Mouse (Mus musculus) heart, embryonic 14.5 days (tissue): ENCODE results near the gene Rnf20. TPM values are rescaled to one million over a fixed set of nuclear protein-coding genes. Genes with fewer than 3 reads are reported as not detected.
"Not testable (repeated sequence)": the region's sequence is repeated elsewhere in the genome, so short reads cannot be mapped to it uniquely, and the experiment has no call there.

ENCODE experiments used
- ATAC-seq: fragments of 200-750 bp; cut with Nextera tagmentation; 2 replicates; pipeline ENCODE4 v1.8.0; 2017; ENCODE audit warnings: low read depth, moderate TSS enrichment; ENCODE audit not compliant: insufficient number of reproducible peaks, insufficient read depth, low FRiP score
- H3K27ac ChIP-seq, 2 experiments: fragments of 200-500 bp in 1 of 2; fragments of 300-500 bp in 1 of 2; sonication (generic) in 1 of 2; replicated peaks in 1 of 2; 2 replicates each; pipeline ENCODE4 v1.5.1; 2012 to 2014; ENCODE audit warnings: low read depth in 2 of 2, low read length in 2 of 2, control low read depth in 1 of 2, mild to moderate bottlenecking in 1 of 2, mixed read lengths in 1 of 2; ENCODE audit not compliant: control insufficient read depth in 1 of 2, insufficient read depth in 1 of 2
- H3K27me3 ChIP-seq: fragments of 300-500 bp; sonication (generic); 2 replicates; pipeline ENCODE4 v1.6.1; 2014; ENCODE audit warnings: mild to moderate bottlenecking, low read length, control low read depth; ENCODE audit not compliant: control insufficient read depth, insufficient read depth
- H3K36me3 ChIP-seq: fragments of 300-500 bp; sonication (generic); 2 replicates; pipeline ENCODE4 v1.6.1; 2014; ENCODE audit warnings: mild to moderate bottlenecking, control low read depth, low read length, mixed read lengths; ENCODE audit not compliant: control insufficient read depth, insufficient read depth
- H3K4me1 ChIP-seq, 2 experiments: fragments of 200-500 bp in 1 of 2; fragments of 300-500 bp in 1 of 2; sonication (generic) in 1 of 2; 2 replicates each; pipeline ENCODE4 v1.6.1; 2012 to 2014; ENCODE audit warnings: low read length in 2 of 2, control low read depth in 1 of 2, mixed read lengths in 1 of 2; ENCODE audit not compliant: control insufficient read depth in 2 of 2, insufficient read depth in 2 of 2
- H3K4me2 ChIP-seq: fragments of 300-500 bp; sonication (generic); 2 replicates; pipeline ENCODE4 v1.6.1; 2014; ENCODE audit warnings: mild to moderate bottlenecking, low read length
- H3K4me3 ChIP-seq, 2 experiments: fragments of 200-500 bp in 1 of 2; fragments of 300-500 bp in 1 of 2; sonication (generic) in 1 of 2; 2 replicates each; pipeline ENCODE4 v1.5.1; 2012 to 2014; ENCODE audit warnings: low read length in 2 of 2, mild to moderate bottlenecking in 2 of 2, control low read depth in 1 of 2, low read depth in 1 of 2, moderate library complexity in 1 of 2; ENCODE audit not compliant: control insufficient read depth in 1 of 2, insufficient read depth in 1 of 2
- H3K9ac ChIP-seq: fragments of 300-500 bp; sonication (generic); 2 replicates; pipeline ENCODE4 v1.6.1; 2014; ENCODE audit warnings: mild to moderate bottlenecking, low read length
- H3K9me3 ChIP-seq: fragments of 300-500 bp; sonication (generic); 2 replicates; pipeline ENCODE4 v1.6.1; 2016; ENCODE audit warnings: low read length, control low read depth; ENCODE audit not compliant: control insufficient read depth
- WGBS: fragments of 180-500 bp; shearing (Covaris S2); extraction: QIAGEN DNeasy Blood & Tissue Kit; methylation state at CpG from one replicate; pipeline ENCODE4 v1.1.7; 2014; 5-methylcytosine and 5-hydroxymethylcytosine counted together
- polyA plus RNA-seq: library from polyadenylated mRNA; unstranded; fragments of >200 nt; fragmentation: Nextera tagmentation; extraction: Ambion mirVana; gene quantifications from 2 replicates; pipeline ENCODE4 v1.2.1, GENCODE M21; 2014

Rnf20 gene
- polyA plus RNA-seq, 1 experiment from 2014 or later, result 30.9 TPM

DNA sequence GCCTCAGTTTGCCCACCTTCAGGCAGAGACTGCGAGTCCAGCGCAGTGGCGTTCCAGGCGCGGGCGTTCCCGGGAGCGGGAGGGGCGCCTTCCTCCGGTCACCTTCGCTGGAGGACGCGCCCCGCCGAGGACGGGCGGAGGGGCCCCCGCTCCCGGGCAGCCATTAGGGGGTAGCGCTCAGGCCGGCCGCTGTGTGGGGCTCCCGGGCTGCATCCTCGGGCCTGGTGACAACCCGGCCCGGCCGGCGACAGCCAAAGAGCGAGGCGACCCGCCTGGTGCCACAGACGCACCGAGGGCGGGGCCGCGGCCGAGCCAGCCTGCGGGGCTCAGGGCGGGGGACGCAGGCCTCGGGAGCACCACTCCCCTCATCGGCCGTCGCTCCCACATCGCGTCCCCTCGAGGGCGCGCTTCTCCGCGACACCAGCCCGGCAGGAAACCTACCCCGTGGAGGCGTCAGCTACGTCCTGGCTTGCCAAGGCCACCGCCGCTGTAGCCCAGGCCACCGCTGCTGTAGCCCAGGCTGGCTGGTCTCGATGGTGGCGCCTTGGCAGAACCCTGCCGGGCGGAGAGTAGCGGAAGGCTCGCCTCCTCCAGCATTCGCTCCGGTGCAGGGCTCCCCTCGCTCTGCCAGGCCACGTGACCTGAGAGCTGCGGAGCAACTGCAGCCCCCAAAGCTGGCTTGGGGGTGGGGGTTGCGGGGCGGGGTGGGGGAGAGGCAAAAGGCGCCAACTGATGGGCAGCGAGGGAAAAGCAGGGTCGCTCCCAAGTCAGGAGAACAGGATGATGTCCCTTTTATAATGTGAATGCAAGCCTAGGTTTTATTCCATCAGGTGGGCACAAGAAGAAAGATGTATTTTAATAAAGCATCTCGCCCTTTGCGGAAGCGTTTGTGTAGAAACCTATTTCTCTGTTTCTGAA lies 34.4 kb upstream of the Rnf20 start, which contains the start of gene Tmem246:
Gene Tmem246, minus strand, starts transcription at position 694 of the 918 bp plus-strand sequence.
- peak; percentile 94 for ATAC-seq
- peak within 1 kb of the TSS; percentile 84 for H3K9ac ChIP-seq
- peaks cover 0 to 9% of the 10 kb centered on the region in 2 experiments; a peak in 1 of 4 replicates for H3K4me1 ChIP-seq
- no peaks in the 10 kb centered on the region for H3K9me3 ChIP-seq
- under 1% methylated on average over 74 of the region's 77 CpGs for WGBS
- peak within 1 kb of the TSS; percentile 73 to 87 for H3K27ac ChIP-seq
- H3K27me3 ChIP-seq, result no peaks in the 10 kb centered on the region
- H3K36me3 ChIP-seq, result no peaks in the 10 kb centered on the region
- H3K4me2 ChIP-seq, result peak within 1 kb of the TSS; percentile 86
- H3K4me3 ChIP-seq, result peak within 1 kb of the TSS; percentile 54 to 75

DNA sequence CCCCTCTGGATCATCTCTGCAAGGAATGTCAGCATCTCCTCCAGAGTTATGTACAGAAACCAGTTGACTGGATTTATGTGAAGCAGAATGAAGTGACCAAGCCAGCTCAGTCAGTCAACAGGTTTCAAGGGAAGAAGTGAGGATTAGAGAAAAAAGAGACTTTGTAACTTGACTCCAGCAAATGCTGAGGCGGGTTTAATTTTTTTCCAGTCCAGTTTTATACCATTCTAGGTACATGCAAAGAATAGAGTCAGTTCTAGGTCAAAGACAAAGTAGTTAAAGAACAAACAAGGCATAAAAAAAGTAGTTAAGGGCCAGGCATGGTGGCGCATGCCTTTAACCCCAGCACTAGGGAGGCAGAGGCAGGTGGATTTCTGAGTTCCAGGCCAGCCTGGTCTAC lies 28.6 kb upstream of the Rnf20 start:
- Histone ChIP-seq H3K27ac (no peak overlapping the region), H3K27me3 (no peaks in the 10 kb centered on the region), H3K4me1 (0 out of 4 replicates have a peak, but pooled peaks cover 0 to under 1% of the 10 kb centered on the region in 2 experiments), H3K4me3 (no peak overlapping the region), H3K9me3 (no peaks in the 10 kb centered on the region), H3K9ac (no peak overlapping the region), H3K36me3 (no peaks in the 10 kb centered on the region), H3K4me2 (no peak overlapping the region)
- ATAC-seq, result no peak
- WGBS, result 93% methylated on average over 2 of the region's 2 CpGs

DNA sequence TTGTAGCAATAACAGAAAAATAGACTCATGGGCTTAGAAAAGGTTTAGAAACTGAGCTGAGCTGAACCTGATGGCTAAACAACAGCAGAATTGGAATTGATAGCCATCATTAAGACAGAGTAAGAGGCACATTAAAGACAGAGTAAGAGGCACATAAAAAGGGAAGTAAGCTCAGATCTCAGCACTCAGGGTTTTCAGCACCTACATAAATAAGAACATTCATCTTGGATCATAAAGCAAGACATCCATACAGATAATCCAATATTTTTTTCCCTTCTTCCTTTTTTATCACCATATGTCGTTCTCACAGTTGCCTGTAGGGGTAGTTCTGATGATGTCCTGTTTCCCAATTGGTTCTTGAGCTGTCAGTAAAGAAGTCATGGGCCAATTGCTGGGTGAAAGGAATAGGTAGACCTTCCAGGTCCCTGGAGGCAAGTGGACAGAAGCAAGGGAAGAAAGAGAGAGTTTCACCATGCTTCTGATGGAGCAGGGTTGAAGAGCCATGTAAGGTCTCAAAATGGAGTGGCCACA lies 27.7 kb upstream of the Rnf20 start:
- Histone ChIP-seq H3K27me3 (no peaks in the 10 kb centered on the region), H3K9ac (no peak overlapping the region), H3K4me2 (no peak overlapping the region), H3K4me1 (no peaks in the 10 kb centered on the region), H3K36me3 (no peaks in the 10 kb centered on the region), H3K9me3 (no peaks in the 10 kb centered on the region), H3K27ac (no peak overlapping the region), H3K4me3 (no peak overlapping the region)
- WGBS, result 24% methylated on average over 1 of the region's 1 CpGs
- no peak for ATAC-seq

DNA sequence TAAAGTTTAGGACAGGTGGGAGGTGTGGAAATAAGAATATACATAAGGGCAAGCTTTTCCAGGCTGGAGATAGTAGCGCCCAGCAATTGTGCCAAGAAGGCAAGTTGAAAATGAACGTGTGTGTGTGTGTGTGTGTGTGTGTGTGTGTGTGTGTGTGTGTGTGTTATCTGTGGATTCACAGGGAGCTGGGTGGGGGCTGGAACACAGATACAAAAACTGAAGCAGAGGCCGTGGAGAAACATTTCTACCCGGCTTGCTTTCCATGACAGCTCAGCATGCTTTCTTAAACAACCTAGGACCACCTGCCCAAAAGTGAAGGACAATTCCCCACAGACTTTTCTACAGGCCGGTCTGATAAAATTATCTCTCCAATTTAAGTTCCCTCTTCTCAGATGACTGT lies 27.2 kb upstream of the Rnf20 start:
- no peaks in the 10 kb centered on the region for H3K36me3 ChIP-seq
- no peak overlapping the region for H3K9ac ChIP-seq
- no peak for ATAC-seq
- no peaks in the 10 kb centered on the region for H3K27me3 ChIP-seq
- H3K27ac ChIP-seq, result no peak overlapping the region
- no peaks in the 10 kb centered on the region for H3K4me1 ChIP-seq
- 75% methylated on average over 5 of the region's 5 CpGs for WGBS
- H3K4me3 ChIP-seq, result no peak overlapping the region
- H3K9me3 ChIP-seq, result no peaks in the 10 kb centered on the region
- no peak overlapping the region for H3K4me2 ChIP-seq

DNA sequence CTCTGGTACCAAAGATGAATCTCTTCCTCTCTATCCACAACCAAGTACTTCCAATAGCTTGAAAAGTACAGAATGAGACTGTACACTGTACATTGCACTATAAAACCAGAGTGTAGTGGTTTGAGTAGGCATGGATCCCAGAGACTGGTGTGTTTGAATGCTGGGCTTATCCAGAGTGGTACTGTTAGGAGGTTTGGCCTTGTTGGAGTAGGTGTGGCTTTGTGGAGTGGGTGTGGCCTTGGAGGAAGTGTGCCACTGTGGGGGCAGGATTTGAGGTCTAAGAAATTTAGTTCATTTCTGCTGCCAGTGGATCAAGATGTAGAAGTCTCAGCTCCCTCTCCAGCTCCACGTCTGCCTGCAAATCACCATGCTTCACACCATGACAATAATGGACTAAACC lies 26.3 kb upstream of the Rnf20 start:
- no peaks in the 10 kb centered on the region for H3K4me1 ChIP-seq
- H3K4me3 ChIP-seq, result no peak overlapping the region
- H3K4me2 ChIP-seq, result no peak overlapping the region
- no peak overlapping the region for H3K27ac ChIP-seq
- H3K36me3 ChIP-seq, result no peaks in the 10 kb centered on the region
- H3K9ac ChIP-seq, result no peak overlapping the region
- no peaks in the 10 kb centered on the region for H3K9me3 ChIP-seq
- 60% methylated on average over 1 of the region's 1 CpGs for WGBS
- H3K27me3 ChIP-seq, result no peaks in the 10 kb centered on the region
- no peak for ATAC-seq

DNA sequence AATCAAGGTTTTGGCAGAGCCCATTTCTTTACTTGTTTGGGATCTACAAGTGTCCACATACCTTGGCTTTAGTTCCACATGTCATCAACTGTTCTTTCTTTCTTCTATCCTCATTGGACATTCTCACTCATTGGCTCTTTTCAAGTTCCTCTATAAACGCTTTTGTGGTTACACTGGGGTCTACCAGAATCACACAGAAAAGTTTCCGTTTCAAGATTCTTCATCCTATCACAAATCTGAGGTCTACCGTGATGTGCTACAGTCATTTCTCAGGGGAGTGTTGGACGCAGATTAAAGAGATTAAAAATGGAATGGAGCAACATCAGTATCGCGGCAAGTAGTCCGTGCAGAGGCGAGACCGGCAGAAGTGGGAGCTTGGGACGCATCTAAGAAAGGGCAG lies 14.9 kb upstream of the Rnf20 start:
- Histone ChIP-seq H3K4me2 (no peak overlapping the region), H3K9me3 (no peaks in the 10 kb centered on the region), H3K9ac (no peak overlapping the region), H3K27ac (no peak overlapping the region), H3K4me1 (no peaks in the 10 kb centered on the region), H3K4me3 (no peak overlapping the region), H3K27me3 (no peaks in the 10 kb centered on the region), H3K36me3 (no peaks in the 10 kb centered on the region)
- no peak for ATAC-seq
- WGBS, result 87% methylated on average over 10 of the region's 10 CpGs

DNA sequence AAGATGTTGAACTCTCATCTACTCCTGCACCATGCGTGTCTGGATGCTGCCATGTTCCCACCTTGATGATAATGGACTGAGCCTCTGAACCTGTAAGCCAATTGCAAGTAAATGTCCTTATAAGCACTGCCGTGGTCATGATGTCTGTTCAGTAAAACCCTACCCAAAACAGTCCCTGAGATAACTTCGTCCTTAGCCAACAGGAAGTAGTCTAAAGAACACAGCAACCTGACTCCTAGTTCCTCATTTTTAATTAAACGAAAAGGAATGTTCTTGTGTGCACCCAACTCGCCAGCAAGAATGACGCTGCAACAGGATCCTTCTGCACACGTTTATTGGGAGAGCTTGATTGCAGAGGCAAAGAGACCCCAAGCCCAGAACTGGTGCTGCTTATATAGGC lies 11.9 kb upstream of the Rnf20 start:
- H3K4me3 ChIP-seq, H3K27ac ChIP-seq, H3K4me2 ChIP-seq, H3K27me3 ChIP-seq, H3K9me3 ChIP-seq, H3K4me1 ChIP-seq, ATAC-seq, H3K9ac ChIP-seq, H3K36me3 ChIP-seq: not testable (repeated sequence)
- 86% methylated on average over 7 of the region's 7 CpGs for WGBS
